Mouse (Mus musculus) liver, postnatal 0 days (tissue): ENCODE data around the gene Col5a2.

Experiments
- CTCF ChIP-seq: sonication (generic); IDR thresholded peaks from 2 replicates; pipeline ENCODE4 v1.5.1; 2016; ENCODE audit warnings: antibody characterized with exemption, low read depth
- EP300 ChIP-seq: IDR thresholded peaks from 2 replicates; pipeline ENCODE4 v1.6.1; 2016; ENCODE audit warnings: antibody characterized with exemption, low read depth, mild to moderate bottlenecking

- TF ChIP-seq CTCF: no peak
- no peak for TF ChIP-seq EP300
These were observed 42.3 kb downstream of the Col5a2 start for GRCm38 (mm10) chr1:45460767-45461166.
